Mouse (Mus musculus) midbrain, embryonic 11.5 days (tissue): ENCODE results near the gene Ddah1. TPM values are rescaled to one million over a fixed set of nuclear protein-coding genes. Genes with fewer than 3 reads are reported as not detected.

Experiments used
- ATAC-seq: fragments of 200-750 bp; cut with Nextera tagmentation; 2 replicates; pipeline ENCODE4 v1.8.0; 2017; ENCODE audit warnings: moderate TSS enrichment, moderate library complexity; ENCODE audit not compliant: low FRiP score
- DNase-seq: peaks from one replicate; pipeline ENCODE4 v3.0.0; 2015; ENCODE audit warnings: low spot score; ENCODE audit errors: missing footprints
- H3K27ac ChIP-seq: fragments of 300-500 bp; sonication (generic); 2 replicates; pipeline ENCODE4 v1.5.1; 2014; ENCODE audit warnings: low read depth, low read length
- H3K27me3 ChIP-seq: fragments of 300-500 bp; sonication (generic); 2 replicates; pipeline ENCODE4 v1.6.1; 2014; ENCODE audit warnings: mild to moderate bottlenecking, low read length, moderate library complexity, mixed read lengths; ENCODE audit not compliant: control insufficient read depth, insufficient read depth
- H3K36me3 ChIP-seq: fragments of 300-500 bp; sonication (generic); 2 replicates; pipeline ENCODE4 v1.6.1; 2014; ENCODE audit warnings: mild to moderate bottlenecking, low read length, moderate library complexity, mixed read lengths; ENCODE audit not compliant: control insufficient read depth, insufficient read depth
- H3K4me1 ChIP-seq: fragments of 300-500 bp; sonication (generic); 2 replicates; pipeline ENCODE4 v1.6.1; 2014; ENCODE audit warnings: low read length; ENCODE audit not compliant: control insufficient read depth, insufficient read depth
- H3K4me2 ChIP-seq: fragments of 300-500 bp; sonication (generic); 2 replicates; pipeline ENCODE4 v1.6.1; 2014; ENCODE audit warnings: mild to moderate bottlenecking, moderate library complexity
- H3K4me3 ChIP-seq: fragments of 300-500 bp; sonication (generic); 2 replicates; pipeline ENCODE4 v1.5.1; 2014; ENCODE audit warnings: low read depth, low read length
- H3K9ac ChIP-seq: fragments of 300-500 bp; sonication (generic); 2 replicates; pipeline ENCODE4 v1.6.1; 2014; ENCODE audit warnings: low read length
- H3K9me3 ChIP-seq: fragments of 300-500 bp; sonication (generic); 2 replicates; pipeline ENCODE4 v1.6.1; 2016; ENCODE audit warnings: low read length; ENCODE audit not compliant: control insufficient read depth
- WGBS: fragments of 180-500 bp; shearing (Covaris S2); extraction: QIAGEN DNeasy Blood & Tissue Kit; methylation state at CpG from one replicate; pipeline ENCODE4 v1.1.7; 2014; 5-methylcytosine and 5-hydroxymethylcytosine counted together
- polyA plus RNA-seq: library from polyadenylated mRNA; unstranded; fragments of >200 nt; fragmentation: Nextera tagmentation; extraction: Ambion mirVana; gene quantifications from 2 replicates; pipeline ENCODE4 v1.2.1, GENCODE M21; 2014

Ddah1 gene
- polyA plus RNA-seq, 1 experiment from 2014 or later: 26.8 TPM

- Histone ChIP-seq H3K9ac (no peak overlapping the region), H3K4me3 (no peak overlapping the region), H3K36me3 (no peaks in the 10 kb centered on the region), H3K4me2 (no peak overlapping the region), H3K27ac (no peak overlapping the region), H3K27me3 (peaks cover 16% of the 10 kb centered on the region), H3K4me1 (0 out of 2 replicates have a peak, but pooled peaks cover 5% of the 10 kb centered on the region), H3K9me3 (no peaks in the 10 kb centered on the region)
- no peak for DNase-seq
- 88% methylated on average over 3 of the region's 3 CpGs for WGBS
- no peak for ATAC-seq
Observed at GRCm38 (mm10) chr3:145760547-145760946, 2.1 kb downstream of the Ddah1 start.

GRCm38 (mm10) chr3:145761501-145762170 lies 3.2 kb downstream of the Ddah1 start:
- no peak overlapping the region for H3K4me3 ChIP-seq
- no peaks in the 10 kb centered on the region for H3K36me3 ChIP-seq
- H3K4me1 ChIP-seq: 0 out of 2 replicates have a peak, but pooled peaks cover 5% of the 10 kb centered on the region
- ATAC-seq: no peak
- H3K27me3 ChIP-seq: peaks cover 16% of the 10 kb centered on the region
- no peak for DNase-seq
- no peak overlapping the region for H3K4me2 ChIP-seq
- no peak overlapping the region for H3K27ac ChIP-seq
- no peaks in the 10 kb centered on the region for H3K9me3 ChIP-seq
- no peak overlapping the region for H3K9ac ChIP-seq
- 95% methylated on average over 3 of the region's 3 CpGs for WGBS

- no peak overlapping the region for H3K4me2 ChIP-seq
- H3K4me1 ChIP-seq: 0 out of 2 replicates have a peak, but pooled peaks cover 5% of the 10 kb centered on the region
- no peaks in the 10 kb centered on the region for H3K9me3 ChIP-seq
- WGBS: 92% methylated on average over 4 of the region's 4 CpGs
- no peaks in the 10 kb centered on the region for H3K36me3 ChIP-seq
- H3K27me3 ChIP-seq: peaks cover 10% of the 10 kb centered on the region; the same call in 1 of the 2 replicates
- ATAC-seq (no peak), DNase-seq (no peak)
- no peak overlapping the region for H3K27ac ChIP-seq
- no peak overlapping the region for H3K4me3 ChIP-seq
- no peak overlapping the region for H3K9ac ChIP-seq
Observed at GRCm38 (mm10) chr3:145762957-145763641, 4.6 kb downstream of the Ddah1 start.

GRCm38 (mm10) chr3:145763642-145763972 lies 5.1 kb downstream of the Ddah1 start:
- no peak overlapping the region for H3K9ac ChIP-seq
- peaks cover 8% of the 10 kb centered on the region; the same call in 1 of the 2 replicates for H3K27me3 ChIP-seq
- 0 out of 2 replicates have a peak, but pooled peaks cover 3% of the 10 kb centered on the region for H3K4me1 ChIP-seq
- no peaks in the 10 kb centered on the region for H3K9me3 ChIP-seq
- WGBS: 95% methylated on average over 3 of the region's 3 CpGs
- ATAC-seq: no peak
- no peak overlapping the region for H3K4me2 ChIP-seq
- no peak overlapping the region for H3K4me3 ChIP-seq
- H3K27ac ChIP-seq: no peak overlapping the region
- H3K36me3 ChIP-seq: no peaks in the 10 kb centered on the region
- no peak for DNase-seq

- H3K4me2 ChIP-seq: no peak overlapping the region
- no peaks in the 10 kb centered on the region for H3K36me3 ChIP-seq
- H3K27me3 ChIP-seq: peaks cover 8% of the 10 kb centered on the region; the same call in 1 of the 2 replicates
- H3K9ac ChIP-seq: no peak overlapping the region
- H3K4me3 ChIP-seq: no peak overlapping the region
- ATAC-seq (no peak), DNase-seq (no peak)
- H3K4me1 ChIP-seq: no peaks in the 10 kb centered on the region
- no peak overlapping the region for H3K27ac ChIP-seq
- WGBS: 87% methylated on average over 2 of the region's 2 CpGs
- no peaks in the 10 kb centered on the region for H3K9me3 ChIP-seq
Observed at GRCm38 (mm10) chr3:145764416-145764815, 5.9 kb downstream of the Ddah1 start.

- WGBS: 93% methylated on average over 4 of the region's 4 CpGs
- no peak overlapping the region for H3K4me3 ChIP-seq
Observed at GRCm38 (mm10) chr3:145768439-145768838, 10.0 kb downstream of the Ddah1 start.

GRCm38 (mm10) chr3:145773384-145773783 lies 14.9 kb downstream of the Ddah1 start:
- H3K27me3 ChIP-seq: no peaks in the 10 kb centered on the region
- WGBS: 89% methylated on average over 9 of the region's 9 CpGs
- H3K9ac ChIP-seq: no peak overlapping the region

More at GRCm38 (mm10) chr3:145768439-145768838, 10.0 kb downstream of the Ddah1 start:
- ATAC-seq (no peak), DNase-seq (no peak)
- no peak overlapping the region for H3K27ac ChIP-seq
- no peak overlapping the region for H3K9ac ChIP-seq
- no peaks in the 10 kb centered on the region for H3K9me3 ChIP-seq
- H3K36me3 ChIP-seq: no peaks in the 10 kb centered on the region
- H3K4me2 ChIP-seq: no peak overlapping the region
- H3K4me1 ChIP-seq: no peaks in the 10 kb centered on the region
- no peaks in the 10 kb centered on the region for H3K27me3 ChIP-seq

GRCm38 (mm10) chr3:145774336-145774735 lies 15.9 kb downstream of the Ddah1 start:
- ATAC-seq (no peak), DNase-seq (no peak)
- H3K27me3 ChIP-seq: no peaks in the 10 kb centered on the region
- WGBS: 91% methylated on average over 7 of the region's 7 CpGs
- no peaks in the 10 kb centered on the region for H3K9me3 ChIP-seq
- H3K4me3 ChIP-seq: no peak overlapping the region
- H3K9ac ChIP-seq: no peak overlapping the region
- H3K4me2 ChIP-seq: no peak overlapping the region
- H3K36me3 ChIP-seq: no peaks in the 10 kb centered on the region
- no peaks in the 10 kb centered on the region for H3K4me1 ChIP-seq
- no peak overlapping the region for H3K27ac ChIP-seq

More at GRCm38 (mm10) chr3:145773384-145773783, 14.9 kb downstream of the Ddah1 start:
- Histone ChIP-seq H3K36me3 (no peaks in the 10 kb centered on the region), H3K27ac (no peak overlapping the region), H3K4me2 (no peak overlapping the region), H3K4me3 (no peak overlapping the region), H3K9me3 (no peaks in the 10 kb centered on the region), H3K4me1 (no peaks in the 10 kb centered on the region)
- no peak for DNase-seq
- no peak for ATAC-seq

GRCm38 (mm10) chr3:145775236-145775635 lies 16.8 kb downstream of the Ddah1 start:
- DNase-seq: no peak
- WGBS: 39% methylated on average over 5 of the region's 5 CpGs
- Histone ChIP-seq H3K36me3 (no peaks in the 10 kb centered on the region), H3K4me3 (no peak overlapping the region), H3K27ac (no peak overlapping the region), H3K4me1 (no peaks in the 10 kb centered on the region), H3K27me3 (no peaks in the 10 kb centered on the region), H3K9me3 (no peaks in the 10 kb centered on the region), H3K4me2 (no peak overlapping the region), H3K9ac (no peak overlapping the region)
- ATAC-seq: no peak
